Comparison of ENCODE assay signal across 26 mouse cellular contexts in genomic region chr2:88007515-88008318, GRCm38 (mm10). TPM values are rescaled to one million over a fixed set of nuclear protein-coding genes. Genes with fewer than 3 reads are reported as not detected.
DNase-seq lines count a peak whose midpoint lies in the region; ATAC-seq and TF ChIP-seq lines count a peak whose summit lies in the region.
"Had no signal": no experiment of that assay in that cellular context is flagged by ENCODE, and none has a peak within 500 bp of the region (broad histone marks: within the 10 kb centered on the region; RNA-seq: fewer than 3 reads in every experiment).

Gene Olfr1160, minus strand, starts transcription at chr2:88008268.

- no peak for TF ChIP-seq POLR2A in thymus, adult 2 months (IDR thresholded peaks at IDR 0.05; ENCODE audit: control insufficient read depth, extremely low read depth, insufficient read depth, low read length, poor library complexity)

- H3K27ac ChIP-seq in intestine, embryonic 14.5 days (ENCODE audit: low read depth), result no peak within 1 kb of the TSS
- no peak within 1 kb of the TSS for H3K27ac ChIP-seq in intestine, postnatal 0 days (ENCODE audit: low read depth, low read length)
- no peak within 1 kb of the TSS for H3K27ac ChIP-seq in stomach, embryonic 15.5 days
- no peak within 1 kb of the TSS for H3K27ac ChIP-seq in thymus, adult 2 months (ENCODE audit: control insufficient read depth, insufficient read depth, low read length)
- no peak within 1 kb of the TSS for H3K27ac ChIP-seq in midbrain, embryonic 10.5 days (replicated peaks)
- H3K27ac ChIP-seq: embryonic facial prominence, embryonic 10.5 days; forebrain, embryonic 13.5 days; heart, adult 2 months; heart, embryonic 15.5 days had no signal

- peak; percentile 91 for ATAC-seq in intestine, embryonic 14.5 days (replicated peaks; ENCODE audit: low FRiP score, low TSS enrichment, low read depth)
- ATAC-seq in intestine, postnatal 0 days, result peak; percentile 95
- ATAC-seq in stomach, embryonic 15.5 days (ENCODE audit: insufficient read depth, low FRiP score, low read depth), result peak; percentile 92
- ATAC-seq: activated CD4-positive, CD25-positive, alpha-beta regulatory T cell, adult 4 months; forebrain, embryonic 13.5 days; forebrain, postnatal 0 days; Patski had no signal

- H3K4me2 ChIP-seq in intestine, embryonic 14.5 days (ENCODE audit: low read length), result no peak within 1 kb of the TSS
- H3K4me2 ChIP-seq in intestine, postnatal 0 days (replicated peaks; ENCODE audit: low read depth), result no peak within 1 kb of the TSS
- no peak within 1 kb of the TSS for H3K4me2 ChIP-seq in stomach, embryonic 15.5 days
- H3K4me2 ChIP-seq: forebrain, embryonic 13.5 days; heart, embryonic 11.5 days; heart, embryonic 15.5 days had no signal

- TF ChIP-seq CTCF in intestine, postnatal 0 days (IDR thresholded peaks at IDR 0.05; ENCODE audit: low read depth), result no peak
- no peak for TF ChIP-seq CTCF in thymus, adult 2 months (IDR thresholded peaks at IDR 0.05; ENCODE audit: borderline replicate concordance, control insufficient read depth, extremely low read depth, insufficient read depth, low read length, poor library complexity)

- peak; percentile 3 for DNase-seq in kidney, adult 9 months
- DNase-seq in kidney, postnatal 14 days, result no peak
- no peak for DNase-seq in intestine, embryonic 14.5 days (ENCODE audit: low spot score)
- no peak for DNase-seq in right cerebral cortex, postnatal 36 days (ENCODE audit: low spot score in 2 of 2)
- no peak for DNase-seq in thymus, adult 2 months
- DNase-seq in midbrain, embryonic 10.5 days (ENCODE audit: low spot score), result no peak
- DNase-seq: adrenal gland, adult 2 months; adrenal gland, postnatal 25 days; cerebellum, adult 18-20 months; cerebellum, adult 9-11 months; cerebellum, postnatal 36 days; forebrain, postnatal 0 days; gastrocnemius, postnatal 14 days; heart, adult 2 months; heart, postnatal 14 days had no signal

- H3K27me3 ChIP-seq in intestine, embryonic 14.5 days (replicated peaks; ENCODE audit: control insufficient read depth, insufficient read depth, low read length), result no peaks in the 10 kb centered on the region
- H3K27me3 ChIP-seq in intestine, postnatal 0 days (replicated peaks; ENCODE audit: control insufficient read depth, insufficient read depth, low read length), result no peaks in the 10 kb centered on the region
- no peaks in the 10 kb centered on the region for H3K27me3 ChIP-seq in stomach, embryonic 15.5 days (replicated peaks)
- H3K27me3 ChIP-seq in thymus, adult 2 months (ENCODE audit: control insufficient read depth, insufficient read depth, low read length), result no peaks in the 10 kb centered on the region
- no peaks in the 10 kb centered on the region for H3K27me3 ChIP-seq in midbrain, embryonic 10.5 days (ENCODE audit: low read depth, poor library complexity, severe bottlenecking)
- H3K27me3 ChIP-seq: forebrain, embryonic 13.5 days; heart, embryonic 15.5 days; Patski had no signal

- no peak within 1 kb of the TSS for H3K9ac ChIP-seq in intestine, embryonic 14.5 days (ENCODE audit: low read length)
- H3K9ac ChIP-seq in intestine, postnatal 0 days (ENCODE audit: low read depth, low read length), result no peak within 1 kb of the TSS
- H3K9ac ChIP-seq in stomach, embryonic 15.5 days, result no peak within 1 kb of the TSS
- H3K9ac ChIP-seq: forebrain, embryonic 13.5 days; forebrain, postnatal 0 days; heart, embryonic 15.5 days had no signal

- H3K36me3 ChIP-seq in intestine, embryonic 14.5 days (ENCODE audit: control insufficient read depth, insufficient read depth, low read length), result no peaks in the 10 kb centered on the region
- H3K36me3 ChIP-seq in intestine, postnatal 0 days (ENCODE audit: control insufficient read depth, insufficient read depth), result no peaks in the 10 kb centered on the region
- no peaks in the 10 kb centered on the region for H3K36me3 ChIP-seq in stomach, embryonic 15.5 days
- no peaks in the 10 kb centered on the region for H3K36me3 ChIP-seq in thymus, adult 2 months (ENCODE audit: control insufficient read depth, insufficient read depth, low read length)
- no peaks in the 10 kb centered on the region for H3K36me3 ChIP-seq in midbrain, embryonic 10.5 days
- H3K36me3 ChIP-seq: embryonic facial prominence, embryonic 10.5 days; heart, embryonic 15.5 days had no signal

- no peaks in the 10 kb centered on the region for H3K9me3 ChIP-seq in intestine, embryonic 14.5 days (ENCODE audit: control insufficient read depth, low read length)
- H3K9me3 ChIP-seq in intestine, postnatal 0 days (ENCODE audit: control insufficient read depth), result no peaks in the 10 kb centered on the region
- H3K9me3 ChIP-seq in stomach, embryonic 15.5 days, result no peaks in the 10 kb centered on the region
- H3K9me3 ChIP-seq in midbrain, embryonic 10.5 days (replicated peaks), result no peaks in the 10 kb centered on the region
- H3K9me3 ChIP-seq: embryonic facial prominence, embryonic 10.5 days; forebrain, embryonic 13.5 days; heart, embryonic 15.5 days had no signal

- no peak within 1 kb of the TSS for H3K4me3 ChIP-seq in intestine, embryonic 14.5 days (ENCODE audit: low read depth, low read length)
- H3K4me3 ChIP-seq in intestine, postnatal 0 days (ENCODE audit: low read depth, low read length), result no peak within 1 kb of the TSS
- H3K4me3 ChIP-seq in stomach, embryonic 15.5 days (replicated peaks), result no peak within 1 kb of the TSS
- H3K4me3 ChIP-seq in thymus, adult 2 months (ENCODE audit: control insufficient read depth, insufficient read depth, low read length), result no peak within 1 kb of the TSS
- no peak within 1 kb of the TSS for H3K4me3 ChIP-seq in midbrain, embryonic 10.5 days
- H3K4me3 ChIP-seq: embryonic facial prominence, embryonic 10.5 days; forebrain, embryonic 13.5 days; heart, adult 2 months; heart, embryonic 15.5 days had no signal

- H3K4me1 ChIP-seq in intestine, embryonic 14.5 days (replicated peaks; ENCODE audit: control insufficient read depth, insufficient read depth, low read length), result no peaks in the 10 kb centered on the region
- no peaks in the 10 kb centered on the region for H3K4me1 ChIP-seq in intestine, postnatal 0 days (replicated peaks; ENCODE audit: control insufficient read depth, insufficient read depth, low read length)
- H3K4me1 ChIP-seq in stomach, embryonic 15.5 days, result no peaks in the 10 kb centered on the region
- no peaks in the 10 kb centered on the region for H3K4me1 ChIP-seq in thymus, adult 2 months (replicated peaks; ENCODE audit: control insufficient read depth, insufficient read depth, low read length)
- H3K4me1 ChIP-seq in midbrain, embryonic 10.5 days, result no peaks in the 10 kb centered on the region
- H3K4me1 ChIP-seq: embryonic facial prominence, embryonic 10.5 days; forebrain, embryonic 13.5 days; heart, embryonic 15.5 days had no signal

RNA-seq across cellular contexts. Expression of gene Olfr1160, which starts in this region (rescaled TPM):
- not detected in 2 replicates for polyA plus RNA-seq in intestine, embryonic 14.5 days (2014; fragmentation: Nextera tagmentation; extraction: Ambion mirVana)
- polyA plus RNA-seq in intestine, postnatal 0 days (2015; fragmentation: Nextera tagmentation; extraction: Ambion mirVana), result not detected in 2 replicates
- not detected in 2 replicates for polyA plus RNA-seq in stomach, embryonic 15.5 days (2015; fragmentation: Nextera tagmentation; extraction: Ambion mirVana)
- not detected in 2 replicates for polyA plus RNA-seq in thymus, adult 2 months (2012; rRNA removed)
- not detected in 2 replicates for polyA plus RNA-seq in midbrain, embryonic 10.5 days (2016; fragmentation: Nextera tagmentation; extraction: Ambion mirVana)
- polyA plus RNA-seq: activated CD4-positive, CD25-positive, alpha-beta regulatory T cell, adult 4 months; adrenal gland, adult 2 months; C2C12; embryonic facial prominence, embryonic 10.5 days; embryonic facial prominence, embryonic 14.5 days; forebrain, embryonic 13.5 days; forebrain, postnatal 0 days; gonadal fat pad, adult 2 months; heart, adult 2 months; heart, embryonic 11.5 days; heart, embryonic 15.5 days; Patski had no signal

Comparison
In these comparisons a context has a peak if more than half of its experiments do, and no peak if none do; other contexts are left out.
1. Peak in ATAC-seq in intestine, embryonic 14.5 days; RNA of the gene not detected or under 1 TPM.
2. Peak in ATAC-seq in intestine, postnatal 0 days; RNA of the gene not detected or under 1 TPM.
3. Peak in ATAC-seq in stomach, embryonic 15.5 days; RNA of the gene not detected or under 1 TPM.